Mouse (Mus musculus) megakaryocyte, embryonic 14.5 days (primary cell): ENCODE data around the gene Mapk10.

ENCODE experiments used
- FLI1 ChIP-seq: IDR thresholded peaks from 2 replicates; pipeline ENCODE4 v1.6.1; 2012; ENCODE audit warnings: low read length, inconsistent platforms, mixed read lengths
- GATA1 ChIP-seq: IDR thresholded peaks from 3 replicates; pipeline ENCODE4 v1.6.1; 2012; ENCODE audit warnings: mixed read lengths, low read length, inconsistent platforms, borderline replicate concordance

DNA sequence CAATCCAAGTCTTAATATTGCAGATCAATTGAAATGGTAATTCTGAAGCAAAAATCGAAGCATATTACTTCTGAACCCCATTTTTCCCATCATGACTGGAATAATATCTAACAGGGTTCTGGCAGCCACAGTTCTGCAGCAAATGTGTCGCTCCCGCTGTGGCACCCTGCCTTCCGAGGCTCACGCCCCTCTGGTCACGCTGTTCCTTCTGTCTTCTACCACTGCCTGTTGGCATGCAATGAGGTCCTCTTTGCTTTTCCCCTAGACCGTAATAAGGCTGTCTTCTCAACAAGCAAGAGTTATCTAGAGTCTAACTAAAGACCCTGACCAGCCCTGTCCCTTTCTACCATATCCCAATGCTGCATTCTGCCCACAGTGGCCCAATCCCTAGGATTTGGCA, 98.7 kb downstream of the Mapk10 start:
- TF ChIP-seq GATA1 (no peak), FLI1 (no peak)
